In the genomic region with DNA sequence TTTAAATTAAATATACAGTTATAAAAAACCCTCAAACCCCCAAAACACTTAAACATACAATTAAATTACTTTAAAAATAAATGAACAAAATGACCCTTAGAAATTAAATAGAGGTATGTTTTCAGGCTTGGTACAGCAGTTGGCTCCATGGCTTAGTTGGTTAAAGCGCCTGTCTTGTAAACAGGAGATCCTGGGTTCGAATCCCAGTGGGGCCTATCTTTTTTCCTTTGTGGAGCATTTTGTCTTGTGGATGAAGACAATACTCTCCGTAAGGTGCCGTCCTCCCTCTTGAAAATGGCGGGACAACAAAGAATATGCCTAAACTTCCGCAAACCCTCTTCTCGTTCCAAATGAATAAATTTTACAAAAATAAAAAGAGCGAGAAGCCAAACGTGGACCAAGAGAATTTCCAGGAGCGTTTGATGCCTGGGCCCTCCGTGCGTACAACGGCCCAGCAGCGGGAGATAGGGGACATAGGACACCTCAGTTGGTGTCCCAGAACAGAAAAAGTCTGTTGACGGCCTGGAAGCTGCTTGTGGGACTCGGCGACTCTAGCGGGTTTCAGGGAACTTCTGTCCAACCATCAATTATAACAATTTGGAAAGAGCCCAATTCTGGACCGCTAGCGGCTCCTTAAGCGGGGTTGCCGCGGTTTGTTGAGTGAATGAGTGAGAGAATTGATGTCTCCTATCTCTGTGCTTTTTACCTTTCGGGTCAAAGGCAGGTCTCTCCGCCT, we compare ENCODE assay signal across 8 mouse cellular contexts. TPM values are rescaled to one million over a fixed set of nuclear protein-coding genes. Genes with fewer than 3 reads are reported as not detected.
DNase-seq lines count a peak whose midpoint lies in the region; ATAC-seq lines count a peak whose summit lies in the region.

No protein-coding gene starts in this region.

- H3K36me3 ChIP-seq in midbrain, embryonic 11.5 days (ENCODE audit: control insufficient read depth, insufficient read depth, low read length) = no peaks in the 10 kb centered on the region

- peak; percentile 79 for ATAC-seq in midbrain, embryonic 11.5 days (ENCODE audit: low FRiP score)

- intact Hi-C loops in left cerebral cortex, postnatal 4 days (cut with DNase I) = loop anchor here (5.0 kb wide), 2 partner anchors 51 to 104 kb away; no protein-coding TSS in a partner anchor

- no peaks in the 10 kb centered on the region for H3K27me3 ChIP-seq in midbrain, embryonic 11.5 days (ENCODE audit: control insufficient read depth, insufficient read depth, low read length)

- H3K4me2 ChIP-seq in midbrain, embryonic 11.5 days = peak overlapping the region; percentile 55

- H3K4me3 ChIP-seq in midbrain, embryonic 11.5 days (ENCODE audit: low read depth, low read length) = peak overlapping the region; percentile 48

- no peaks in the 10 kb centered on the region for H3K9me3 ChIP-seq in midbrain, embryonic 11.5 days (ENCODE audit: control insufficient read depth, low read length)

- DNase-seq in urinary bladder, postnatal 14 days (ENCODE audit: low spot score) = peak; percentile 56
- no peak for DNase-seq in urinary bladder, adult 2 months (ENCODE audit: low spot score)
- DNase-seq in cerebellum, postnatal 36 days = peak; percentile 85 to 96
- DNase-seq in heart, adult 11 months = peak; percentile 94
- peak; percentile 58 for DNase-seq in kidney, adult 11 months
- peak; percentile 75 for DNase-seq in left cerebral cortex, postnatal 4 days
- peak; percentile 99 for DNase-seq in midbrain, embryonic 11.5 days (ENCODE audit: low spot score, missing footprints)
- peak; percentile 58 to 70 for DNase-seq in spleen, postnatal 4 days (ENCODE audit: low spot score in 2 of 2)

- H3K9ac ChIP-seq in midbrain, embryonic 11.5 days (ENCODE audit: low read length) = peak overlapping the region; percentile 66

- under 1% methylated on average over 25 of the region's 25 CpGs for WGBS in midbrain, embryonic 11.5 days

- 0 out of 2 replicates have a peak, but pooled peaks cover 2% of the 10 kb centered on the region for H3K4me1 ChIP-seq in midbrain, embryonic 11.5 days (ENCODE audit: control insufficient read depth, insufficient read depth, low read length)

- H3K27ac ChIP-seq in midbrain, embryonic 11.5 days (ENCODE audit: low read depth, low read length) = no peak overlapping the region

RNA-seq across cellular contexts. Expression of a gene that starts 16.5 kb away (rescaled TPM):
- 0.10 TPM in 1 of 2 replicates, not detected in the other for polyA plus RNA-seq in urinary bladder, adult 2 months (2012; rRNA removed)
- not detected for total RNA-seq in left cerebral cortex, postnatal 4 days (2021)
- polyA plus RNA-seq in midbrain, embryonic 11.5 days (2014; fragmentation: Nextera tagmentation; extraction: Ambion mirVana) = not detected in 2 replicates

RNA-seq across cellular contexts. Expression of a gene that starts 35.9 kb away (rescaled TPM):
- polyA plus RNA-seq in urinary bladder, adult 2 months (2012; rRNA removed) = not detected in 2 replicates
- total RNA-seq in left cerebral cortex, postnatal 4 days (2021) = not detected
- polyA plus RNA-seq in midbrain, embryonic 11.5 days (2014; fragmentation: Nextera tagmentation; extraction: Ambion mirVana) = not detected in 2 replicates
